Mouse (Mus musculus) gastrocnemius, adult 18-20 months (tissue): Measurements from ENCODE around the gene Vmn2r21. TPM values are rescaled to one million over a fixed set of nuclear protein-coding genes. Genes with fewer than 3 reads are reported as not detected.
"Not testable (repeated sequence)": the region's sequence is repeated elsewhere in the genome, so short reads cannot be mapped to it uniquely, and the experiment has no call there.

Source experiments
- DNase-seq: peaks from one replicate; pipeline ENCODE4 v3.0.0; 2021; ENCODE audit warnings: low spot score
- long read RNA-seq, 2 experiments: library from polyadenylated mRNA; stranded (forward); transcript quantifications; one replicate each; pipeline ENCODE4 v2.0.0; 2021
- total RNA-seq, 2 experiments: library from RNA; stranded (reverse); gene quantifications; 2 replicates each; pipeline ENCODE4 v1.2.3; 2021

Vmn2r21 gene
- not detected for total RNA-seq
- long read RNA-seq, experiment 1: 0 reads
- long read RNA-seq, experiment 2: 0 reads

GRCm38 (mm10) chr6:123533306-123533705 lies at the start of gene Vmn2r21:
Gene Vmn2r21, minus strand, starts transcription at chr6:123533406.
- DNase-seq: not testable (repeated sequence)

- not testable (repeated sequence) for DNase-seq
These were observed 41.5 kb upstream of the Vmn2r21 start for GRCm38 (mm10) chr6:123574698-123575097.

- DNase-seq: not testable (repeated sequence)
These were observed 6.5 kb upstream of the Vmn2r21 start for GRCm38 (mm10) chr6:123539755-123540154.

GRCm38 (mm10) chr6:123522263-123523011 lies 10.8 kb downstream of the Vmn2r21 start:
- DNase-seq: not testable (repeated sequence)

GRCm38 (mm10) chr6:123473045-123473444 lies 60.2 kb downstream of the Vmn2r21 start:
- not testable (repeated sequence) for DNase-seq

GRCm38 (mm10) chr6:123472458-123472987 lies 60.7 kb downstream of the Vmn2r21 start:
- not testable (repeated sequence) for DNase-seq

GRCm38 (mm10) chr6:123468651-123469050 lies 64.6 kb downstream of the Vmn2r21 start:
- DNase-seq: not testable (repeated sequence)

Other genes starting within 250 kb of the Vmn2r21 start
- not detected for gene Clec4e, start 243.5 kb downstream of the Vmn2r21 start, total RNA-seq
- gene Vmn2r19, start 225.1 kb downstream of the Vmn2r21 start, total RNA-seq: not detected
- gene Vmn2r20, start 115.3 kb downstream of the Vmn2r21 start, total RNA-seq: not detected
- gene Vmn2r22, start 117.3 kb upstream of the Vmn2r21 start, total RNA-seq: not detected
- not detected for gene Vmn2r23, start 169.3 kb upstream of the Vmn2r21 start, total RNA-seq
- not detected for gene Vmn2r24, start 245.5 kb upstream of the Vmn2r21 start, total RNA-seq